Mouse (Mus musculus): Measurements from ENCODE around the gene Dpysl4.

The Dpysl4 gene

GRCm38 (mm10) chr7:139096399-139096798 lies 10.6 kb downstream of the Dpysl4 start:
- DNase-seq (ENCODE audit: low read depth, low spot score): no peak

- DNase-seq (ENCODE audit: low read depth, low spot score): no peak
Observed at GRCm38 (mm10) chr7:139100531-139101095, 14.8 kb downstream of the Dpysl4 start.

GRCm38 (mm10) chr7:139101286-139101804 lies 15.5 kb downstream of the Dpysl4 start:
- no peak for DNase-seq (ENCODE audit: low read depth, low spot score)

- DNase-seq (ENCODE audit: low read depth, low spot score): no peak
Observed at GRCm38 (mm10) chr7:139101826-139102225, 16.0 kb downstream of the Dpysl4 start.

GRCm38 (mm10) chr7:139103960-139104381 lies 18.2 kb downstream of the Dpysl4 start:
- DNase-seq (ENCODE audit: low read depth, low spot score): no peak

- no peak for DNase-seq (ENCODE audit: low read depth, low spot score)
Observed at GRCm38 (mm10) chr7:139105076-139105475, 19.3 kb downstream of the Dpysl4 start.

GRCm38 (mm10) chr7:139105705-139106104 lies 19.9 kb downstream of the Dpysl4 start:
- no peak for DNase-seq (ENCODE audit: low read depth, low spot score)

GRCm38 (mm10) chr7:139107908-139108650 lies 22.3 kb downstream of the Dpysl4 start:
- no peak for DNase-seq (ENCODE audit: low read depth, low spot score)

GRCm38 (mm10) chr7:139119152-139119774 lies 33.5 kb downstream of the Dpysl4 start:
- peak; percentile 57 for DNase-seq (ENCODE audit: low read depth, low spot score)

GRCm38 (mm10) chr7:139119775-139120153 lies 34.0 kb downstream of the Dpysl4 start:
- DNase-seq (ENCODE audit: low read depth, low spot score): no peak

GRCm38 (mm10) chr7:139125881-139126280 lies 40.1 kb downstream of the Dpysl4 start:
- no peak for DNase-seq (ENCODE audit: low read depth, low spot score)

- DNase-seq (ENCODE audit: low read depth, low spot score): no peak
Observed at GRCm38 (mm10) chr7:139126549-139126948, 40.7 kb downstream of the Dpysl4 start.

- DNase-seq (ENCODE audit: low read depth, low spot score): peak; percentile 53
Observed at GRCm38 (mm10) chr7:139128994-139129393, 43.2 kb downstream of the Dpysl4 start.

- DNase-seq (ENCODE audit: low read depth, low spot score): peak; percentile 50
Observed at GRCm38 (mm10) chr7:139130361-139130760, 44.6 kb downstream of the Dpysl4 start.

GRCm38 (mm10) chr7:139131538-139131937 lies 45.7 kb downstream of the Dpysl4 start:
- no peak for DNase-seq (ENCODE audit: low read depth, low spot score)

- DNase-seq (ENCODE audit: low read depth, low spot score): no peak
Observed at GRCm38 (mm10) chr7:139133446-139133845, 47.6 kb downstream of the Dpysl4 start.

- DNase-seq (ENCODE audit: low read depth, low spot score): no peak
Observed at GRCm38 (mm10) chr7:139135236-139135635, 49.4 kb downstream of the Dpysl4 start.

- DNase-seq (ENCODE audit: low read depth, low spot score): no peak
Observed at GRCm38 (mm10) chr7:139136906-139137491, 51.2 kb downstream of the Dpysl4 start.

- no peak for DNase-seq (ENCODE audit: low read depth, low spot score)
Observed at GRCm38 (mm10) chr7:139139921-139140461, 54.2 kb downstream of the Dpysl4 start.

GRCm38 (mm10) chr7:139143785-139144184 lies 58.0 kb downstream of the Dpysl4 start:
- DNase-seq (ENCODE audit: low read depth, low spot score): no peak

GRCm38 (mm10) chr7:139145891-139146290 lies 60.1 kb downstream of the Dpysl4 start:
- no peak for DNase-seq (ENCODE audit: low read depth, low spot score)

- DNase-seq (ENCODE audit: low read depth, low spot score): no peak
Observed at GRCm38 (mm10) chr7:139147360-139147759, 61.6 kb downstream of the Dpysl4 start.

Measured in CD4-positive helper T cell, adult 2 months (primary cell).